Mouse (Mus musculus) granulocyte monocyte progenitor cell, adult 5-6 weeks (primary cell): Measurements from ENCODE around the gene Epc2. TPM values are rescaled to one million over a fixed set of nuclear protein-coding genes. Genes with fewer than 3 reads are reported as not detected.

ENCODE experiments used
- ATAC-seq: replicated peaks from 2 replicates; pipeline ENCODE4 v1.8.0; 2016; ENCODE audit warnings: mild to moderate bottlenecking, moderate TSS enrichment, inconsistent platforms; ENCODE audit not compliant: poor library complexity, severe bottlenecking
- total RNA-seq, 2 experiments: library from RNA; stranded (forward) in 1 of 2; stranded (reverse) in 1 of 2; fragments of 200-712, 200-1000 nt in 1 of 2; fragments of >200 nt in 1 of 2; fragmentation: Nextera tagmentation in 1 of 2; gene quantifications; 2 replicates each; pipeline ENCODE4 v1.2.3; 2014 to 2017

Epc2 gene
- total RNA-seq, 2 experiments from 2014 or later = 17.1 to 28.3 TPM

DNA sequence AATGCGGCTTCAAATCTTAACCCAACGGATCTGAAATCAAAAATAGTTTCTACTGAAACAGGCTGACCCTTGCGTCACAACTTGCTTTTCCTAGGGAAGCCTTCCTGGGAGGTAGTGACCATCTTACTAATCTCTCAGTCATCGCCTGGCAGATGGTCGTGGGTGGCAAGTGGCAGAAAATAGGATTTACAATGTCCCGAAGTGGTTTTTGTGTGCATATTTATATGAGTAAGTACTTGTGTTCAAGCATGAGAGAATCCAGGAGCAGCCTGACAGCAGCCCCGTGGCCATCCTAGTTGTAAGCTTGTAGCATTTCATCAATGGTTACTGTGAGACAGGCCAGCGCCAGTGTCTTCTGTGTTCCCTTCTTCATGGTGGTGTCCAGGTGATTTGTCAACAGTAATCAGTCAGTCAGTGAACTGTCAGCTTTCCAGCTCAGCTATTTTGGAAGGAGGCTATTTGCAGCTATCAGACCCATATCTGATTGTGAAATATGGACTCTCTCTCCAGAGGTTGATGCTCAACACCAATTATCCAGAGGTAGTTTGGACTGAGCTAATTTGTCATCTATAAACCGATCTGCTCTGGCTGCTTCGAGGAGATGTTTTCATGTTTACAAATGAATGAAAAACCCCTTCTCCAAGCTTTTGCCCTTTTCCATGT, 111.5 kb downstream of the Epc2 start:
- ATAC-seq = no peak

GRCm38 (mm10) chr2:49569862-49570777, 118.8 kb downstream of the Epc2 start:
- ATAC-seq = peak; percentile 62

GRCm38 (mm10) chr2:49570778-49571101, 119.5 kb downstream of the Epc2 start:
- ATAC-seq = no peak

DNA sequence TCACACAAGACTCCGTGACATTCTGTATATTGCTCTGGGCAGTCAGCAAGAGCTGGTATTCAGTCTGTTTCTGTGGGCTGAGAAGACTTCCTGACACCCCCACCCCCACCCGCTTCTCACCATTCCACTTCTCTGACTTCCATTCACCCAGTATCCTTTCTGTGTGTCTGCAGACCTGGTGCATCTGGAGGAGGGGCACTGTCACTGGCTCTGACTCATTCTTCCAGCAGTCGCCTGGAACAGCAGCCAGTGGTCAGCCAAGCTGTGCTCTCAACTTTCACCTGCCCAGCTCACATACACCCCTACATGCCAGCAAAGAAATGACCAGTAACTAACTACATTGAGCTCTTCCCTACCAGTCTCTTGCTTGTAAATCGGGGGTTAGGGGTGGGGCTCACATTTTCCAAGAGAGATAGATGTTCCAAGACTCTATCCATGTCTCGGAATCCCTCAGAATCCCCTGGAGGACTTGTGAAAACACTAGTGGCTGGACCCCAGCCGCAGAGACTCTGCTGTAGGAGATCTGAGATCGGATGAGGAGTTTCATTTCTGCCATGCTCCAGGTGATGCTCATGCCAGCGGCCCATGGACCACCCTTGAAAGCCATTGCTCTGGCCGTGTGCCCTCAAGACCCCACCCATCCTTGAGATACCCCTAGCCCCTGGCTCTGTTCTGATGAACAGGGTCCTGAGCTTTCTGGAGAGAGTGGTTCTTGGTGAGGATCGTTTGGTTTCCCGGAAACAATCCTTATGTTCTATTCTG, 120.1 kb downstream of the Epc2 start:
- ATAC-seq = no peak

DNA sequence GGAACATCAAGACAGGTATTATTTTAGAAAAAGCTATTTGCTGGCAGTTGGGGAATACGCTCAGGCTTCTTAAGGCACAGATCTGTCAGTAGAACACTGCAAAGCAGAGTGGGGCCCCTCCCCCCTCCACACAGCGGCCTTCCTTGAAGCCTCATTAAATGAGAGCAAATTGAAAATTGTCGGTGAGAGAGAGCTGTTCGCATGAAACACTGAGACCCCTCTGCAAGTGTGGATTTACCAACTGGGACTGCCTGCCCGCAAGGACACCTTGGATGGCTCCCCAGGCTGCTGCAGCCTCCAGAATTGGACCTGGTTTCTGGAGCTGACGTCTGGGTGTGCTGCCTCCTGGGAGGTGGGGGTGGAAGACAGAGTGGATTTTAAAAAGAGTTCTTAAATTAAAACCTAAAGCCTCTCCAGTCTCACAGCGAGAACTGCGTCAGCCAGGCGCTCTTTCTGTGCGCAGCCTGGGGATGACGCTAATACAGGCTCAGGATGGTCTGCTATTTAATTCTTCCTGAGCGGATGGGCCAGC, 120.9 kb downstream of the Epc2 start:
- ATAC-seq = no peak

DNA sequence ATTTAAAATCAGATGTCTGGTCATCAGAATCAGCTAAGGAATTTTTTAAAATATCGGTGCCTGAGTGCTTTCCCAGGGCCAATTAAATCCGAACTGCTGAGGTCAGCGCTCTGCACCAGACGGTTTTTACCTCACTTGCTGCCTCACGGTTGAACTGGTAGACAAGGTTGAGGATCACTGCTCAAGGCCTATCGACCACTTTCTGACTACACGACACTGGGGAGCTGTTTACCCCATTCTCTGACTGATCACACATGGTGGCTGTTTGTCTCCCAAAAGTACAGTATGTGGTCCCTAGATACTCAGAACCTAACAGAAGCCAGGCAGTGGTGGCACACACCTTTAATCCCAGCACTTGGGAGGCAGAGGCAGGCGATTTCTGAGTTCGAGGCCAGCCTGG, 121.4 kb downstream of the Epc2 start:
- ATAC-seq = no peak

GRCm38 (mm10) chr2:49573282-49573681, 122.0 kb downstream of the Epc2 start:
- ATAC-seq = no peak

DNA sequence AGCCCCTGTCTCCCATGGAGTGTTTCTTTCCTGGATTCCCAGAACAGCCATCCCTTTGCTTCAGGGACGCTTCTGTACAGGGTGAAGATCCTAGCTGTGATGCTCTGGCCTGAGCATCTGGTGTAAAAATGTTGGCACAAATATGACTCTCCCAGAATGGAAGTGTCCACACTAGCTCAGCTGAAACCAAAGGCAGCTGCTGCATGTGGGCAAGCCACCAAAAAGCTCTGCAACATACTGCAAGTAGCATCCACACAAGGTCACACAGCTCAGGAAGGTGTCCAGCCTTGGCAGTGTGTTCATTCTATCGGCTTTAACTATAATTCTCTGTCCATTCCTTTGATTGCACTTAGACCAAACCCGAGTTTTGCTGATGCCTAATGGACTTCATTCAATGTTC, 129.3 kb downstream of the Epc2 start:
- no peak for ATAC-seq

DNA sequence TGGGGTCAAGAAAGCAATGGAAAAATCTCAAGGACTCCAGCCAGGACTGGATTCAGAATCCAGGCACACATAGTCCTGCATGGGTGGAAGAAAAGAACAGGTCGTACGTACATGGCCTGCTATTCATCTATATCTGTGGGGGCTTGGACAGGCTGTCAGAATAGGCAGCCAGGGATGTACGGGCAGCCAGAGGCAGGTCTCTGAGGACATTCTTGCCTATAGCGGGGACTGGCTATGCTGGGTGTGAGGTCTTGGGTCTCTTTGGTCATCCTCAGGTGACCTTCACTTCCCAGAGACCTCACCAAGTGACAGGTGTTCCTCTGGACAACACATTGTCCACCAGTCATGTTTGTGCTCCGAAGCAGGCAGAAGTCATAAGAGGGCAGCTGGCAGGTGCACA, 131.3 kb downstream of the Epc2 start:
- no peak for ATAC-seq

GRCm38 (mm10) chr2:49583311-49583710, 132.0 kb downstream of the Epc2 start:
- no peak for ATAC-seq

- no peak for ATAC-seq
Measured at GRCm38 (mm10) chr2:49590450-49590849, 139.2 kb downstream of the Epc2 start.

DNA sequence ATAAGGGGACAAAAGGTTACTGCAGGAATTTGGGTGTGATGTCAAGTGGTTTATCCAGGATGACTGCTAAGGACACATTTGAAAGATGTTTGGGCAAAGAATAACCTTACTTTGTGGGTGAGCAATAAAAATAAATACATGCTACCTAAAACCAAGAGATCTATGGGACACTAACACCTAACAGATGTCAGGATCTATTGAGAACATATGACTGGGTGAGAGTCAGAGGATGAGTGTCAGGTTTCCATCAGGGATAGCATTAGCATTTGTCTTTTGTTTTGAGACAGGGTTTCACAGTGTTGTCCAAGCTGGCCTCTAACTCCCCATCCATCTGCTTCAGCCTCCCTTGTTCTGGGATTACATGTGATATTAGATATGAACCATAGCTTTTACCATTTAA, 141.6 kb downstream of the Epc2 start:
- no peak for ATAC-seq

DNA sequence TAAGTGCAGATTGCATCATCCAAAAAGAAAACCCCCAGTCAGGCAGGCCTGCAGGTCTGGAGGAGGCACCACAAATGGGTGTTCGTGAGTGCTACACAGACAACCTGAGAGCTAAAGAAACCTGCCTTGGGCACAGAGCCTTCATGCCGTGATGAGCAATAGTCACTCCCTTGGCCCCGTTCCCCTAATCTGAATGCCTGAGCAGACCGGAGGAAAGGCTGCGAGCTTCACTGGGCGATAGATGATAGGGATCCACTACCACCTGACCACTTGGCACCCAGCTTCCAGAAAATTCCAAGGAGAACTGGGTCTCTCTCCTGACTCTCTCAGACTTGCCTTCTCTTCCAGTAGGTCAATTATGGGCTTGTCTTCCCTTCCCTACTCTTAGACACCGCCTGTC, 143.6 kb downstream of the Epc2 start:
- no peak for ATAC-seq

DNA sequence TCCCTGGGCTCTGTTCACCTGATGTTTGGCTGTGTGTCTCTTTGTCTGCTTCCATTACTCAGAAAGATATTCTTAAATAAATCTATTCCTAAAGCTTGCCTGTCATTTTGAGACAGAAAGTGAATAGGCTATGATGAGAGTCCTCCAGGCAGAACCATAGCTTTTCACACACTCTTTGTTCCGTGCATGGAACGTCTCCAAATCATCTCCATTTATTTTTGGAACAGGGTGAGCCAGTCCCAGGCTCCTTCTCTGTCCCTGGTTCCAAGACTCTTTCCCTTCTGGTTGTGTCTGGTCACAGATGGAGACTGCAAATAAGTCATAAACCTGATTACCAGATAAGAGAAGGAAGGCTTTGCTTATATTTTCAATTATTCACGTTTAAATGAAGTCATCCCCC, 145.0 kb downstream of the Epc2 start:
- no peak for ATAC-seq

GRCm38 (mm10) chr2:49600021-49600681, 148.9 kb downstream of the Epc2 start:
- no peak for ATAC-seq

Other genes starting within 250 kb of the Epc2 start
- not detected in 2 replicates for gene Kif5c, start 167.8 kb downstream of the Epc2 start, total RNA-seq (2014; fragmentation: Nextera tagmentation)
- gene Kif5c, start 167.8 kb downstream of the Epc2 start, total RNA-seq (2017) = not detected in 2 replicates